Mouse (Mus musculus): Measurements from ENCODE around the gene Fam221b.

The Fam221b gene

DNA sequence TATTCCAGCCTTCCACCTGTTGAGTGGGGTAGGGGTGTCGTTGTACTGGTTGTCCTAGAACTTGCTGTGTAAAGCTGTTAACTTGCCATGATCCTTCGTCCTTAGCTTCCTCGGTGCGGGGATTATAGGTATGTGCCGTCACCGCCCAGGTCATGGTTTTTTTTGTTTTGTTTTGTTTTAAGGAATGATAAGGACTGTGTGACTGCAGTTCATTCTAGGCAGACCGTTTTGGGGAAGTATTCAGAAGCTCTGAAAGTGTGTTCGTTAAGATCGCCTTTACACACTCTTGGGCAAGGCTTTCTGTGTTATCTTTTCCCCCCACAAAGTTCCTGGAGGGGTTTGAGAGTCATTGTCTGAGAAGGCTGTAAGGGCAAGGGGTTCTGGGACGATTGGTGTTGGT is 56.4 kb downstream of the Fam221b start:
- no peak for DNase-seq

Data from thymus, postnatal 4 days (tissue).